Mouse (Mus musculus) myocyte (in vitro differentiated cells): ENCODE data around the gene Sox5.

Experiments
- CEBPB ChIP-seq: IDR thresholded peaks from 2 replicates; pipeline ENCODE4 v1.6.1; 2011; ENCODE audit warnings: mild to moderate bottlenecking, moderate library complexity; ENCODE audit not compliant: poor library complexity, insufficient read depth, severe bottlenecking
- E2F4 ChIP-seq: IDR thresholded peaks from one replicate; pipeline ENCODE4 v1.6.1; 2011; ENCODE audit warnings: mild to moderate bottlenecking, control low read depth, moderate library complexity; ENCODE audit not compliant: insufficient read depth
- MAX ChIP-seq: IDR thresholded peaks from one replicate; pipeline ENCODE4 v1.6.1; 2011; ENCODE audit warnings: low read depth, mild to moderate bottlenecking, control low read depth
- MYOD1 ChIP-seq, 3 experiments: IDR thresholded peaks; one replicate each; pipeline ENCODE4 v1.6.1; 2011; ENCODE audit warnings: control low read depth in 2 of 3, low read depth in 2 of 3, mild to moderate bottlenecking in 2 of 3, moderate library complexity in 1 of 3; ENCODE audit not compliant: insufficient read length in 2 of 3, control insufficient read depth in 1 of 3
- MYOG ChIP-seq, 3 experiments: IDR thresholded peaks; one replicate each; pipeline ENCODE4 v1.6.1; 2011; ENCODE audit warnings: control low read depth in 2 of 3, low read depth in 2 of 3, mild to moderate bottlenecking in 2 of 3; ENCODE audit not compliant: insufficient read length in 2 of 3, control insufficient read depth in 1 of 3, insufficient read depth in 1 of 3
- POLR2A ChIP-seq: IDR thresholded peaks from one replicate; pipeline ENCODE4 v1.6.1; 2011; ENCODE audit warnings: low read depth, mild to moderate bottlenecking, control low read depth, moderate library complexity; ENCODE audit not compliant: insufficient read length
- POLR2AphosphoS2 ChIP-seq: IDR thresholded peaks from one replicate; pipeline ENCODE4 v1.6.1; 2011; ENCODE audit warnings: low read depth, control low read depth; ENCODE audit not compliant: insufficient read length
- REST ChIP-seq: IDR thresholded peaks from one replicate; pipeline ENCODE4 v1.6.1; 2011; ENCODE audit warnings: mild to moderate bottlenecking, control low read depth, moderate library complexity; ENCODE audit not compliant: insufficient read depth, insufficient read length
- SRF ChIP-seq: IDR thresholded peaks from one replicate; pipeline ENCODE4 v1.6.1; 2011; ENCODE audit warnings: low read depth; ENCODE audit not compliant: control insufficient read depth, insufficient read length
- TCF12 ChIP-seq: IDR thresholded peaks from one replicate; pipeline ENCODE4 v1.6.1; 2011; ENCODE audit warnings: mild to moderate bottlenecking, control low read depth; ENCODE audit not compliant: poor library complexity, insufficient read depth, severe bottlenecking
- TCF3 ChIP-seq: IDR thresholded peaks from one replicate; pipeline ENCODE4 v1.6.1; 2011; ENCODE audit warnings: low read depth, control low read depth; ENCODE audit not compliant: insufficient read length
- USF1 ChIP-seq: IDR thresholded peaks from one replicate; pipeline ENCODE4 v1.6.1; 2011; ENCODE audit warnings: low read depth, mild to moderate bottlenecking, control low read depth, moderate library complexity

- TF ChIP-seq POLR2A: no peak
- no peak for TF ChIP-seq REST
- TF ChIP-seq TCF12: no peak
- no peak for TF ChIP-seq E2F4
- no peak for TF ChIP-seq TCF3
- no peak for TF ChIP-seq MAX
- no peak for TF ChIP-seq POLR2AphosphoS2
- TF ChIP-seq USF1: no peak
- no peak for TF ChIP-seq CEBPB
- no peak for TF ChIP-seq MYOG (IDR thresholded peaks at IDR 0.05; ENCODE audit: control insufficient read depth in 1 of 3, insufficient read depth in 1 of 3, insufficient read length in 2 of 3, low read depth in 2 of 3)
- TF ChIP-seq MYOD1 (IDR thresholded peaks at IDR 0.05; ENCODE audit: control insufficient read depth in 1 of 3, insufficient read length in 2 of 3, low read depth in 2 of 3): no peak
- TF ChIP-seq SRF: no peak
Observed at GRCm38 (mm10) chr6:144271326-144271725, 510.5 kb downstream of the Sox5 start.
